Mouse (Mus musculus): ENCODE data around the gene Agl.

DNA sequence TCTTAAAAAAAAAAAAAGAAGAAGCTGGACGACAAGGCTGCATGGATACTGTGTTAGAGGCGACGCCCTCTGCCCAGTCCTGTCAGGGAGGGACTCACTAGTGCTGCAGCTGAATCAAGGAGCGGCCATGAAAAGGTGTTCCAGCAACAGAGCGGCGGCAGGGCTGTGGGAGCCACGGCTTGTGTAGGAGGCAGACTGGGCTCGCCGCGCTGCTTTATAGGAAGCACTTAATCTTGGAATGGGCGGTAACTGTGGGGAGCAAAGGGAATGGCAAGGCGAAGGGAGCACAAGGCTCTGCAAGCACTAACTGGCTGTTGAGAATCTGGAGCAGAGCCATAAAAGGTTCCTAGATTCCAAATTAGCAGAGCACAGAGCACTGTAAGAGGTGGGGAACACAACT, 34.1 kb downstream of the Agl start:
- TF ChIP-seq CTCF (IDR thresholded peaks at IDR 0.05; ENCODE audit: borderline replicate concordance, control insufficient read depth, extremely low read depth, insufficient read depth, low read length, poor library complexity) = no peak
- no peak for TF ChIP-seq POLR2A (IDR thresholded peaks at IDR 0.05; ENCODE audit: control insufficient read depth, extremely low read depth, insufficient read depth, low read length, poor library complexity)

All from thymus, adult 2 months (tissue).